Mouse (Mus musculus): ENCODE data around the gene Chrng. TPM values are rescaled to one million over a fixed set of nuclear protein-coding genes. Genes with fewer than 3 reads are reported as not detected.
A peak's percentile ranks its signal among the peaks of the same experiment; 100 is the strongest.

Gene Chrng
- polyA plus RNA-seq, 1 experiment from 2014 or later = 0.85 TPM

GRCm38 (mm10) chr1:87174006-87174955 lies 30.2 kb upstream of the Chrng start:
- Histone ChIP-seq H3K9me3 (ENCODE audit: low read length) (no peaks in the 10 kb centered on the region), H3K27ac (ENCODE audit: low read length) (no peak overlapping the region), H3K4me3 (ENCODE audit: low read length) (no peak overlapping the region), H3K36me3 (ENCODE audit: insufficient read depth, low read length) (no peaks in the 10 kb centered on the region), H3K27me3 (ENCODE audit: insufficient read depth, low read length) (peaks cover 46% of the 10 kb centered on the region), H3K9ac (replicated peaks; ENCODE audit: low read length) (no peak overlapping the region), H3K4me1 (ENCODE audit: insufficient read depth, low read length) (peaks cover 27% of the 10 kb centered on the region), H3K4me2 (replicated peaks; ENCODE audit: low read depth, low read length) (peak overlapping the region; percentile 28)
- peak; percentile 37; the same call in 1 of the 2 replicates for ATAC-seq (ENCODE audit: low FRiP score, low TSS enrichment)
- 23% methylated on average over 28 of the region's 28 CpGs for WGBS

GRCm38 (mm10) chr1:87175852-87176292 lies 28.6 kb upstream of the Chrng start:
- Histone ChIP-seq H3K27me3 (ENCODE audit: insufficient read depth, low read length) (peaks cover 32% of the 10 kb centered on the region), H3K4me1 (ENCODE audit: insufficient read depth, low read length) (peaks cover 24% of the 10 kb centered on the region), H3K4me3 (ENCODE audit: low read length) (no peak overlapping the region), H3K9ac (replicated peaks; ENCODE audit: low read length) (no peak overlapping the region), H3K36me3 (ENCODE audit: insufficient read depth, low read length) (no peaks in the 10 kb centered on the region), H3K4me2 (replicated peaks; ENCODE audit: low read depth, low read length) (peak overlapping the region; percentile 11), H3K9me3 (ENCODE audit: low read length) (no peaks in the 10 kb centered on the region), H3K27ac (ENCODE audit: low read length) (no peak overlapping the region)
- ATAC-seq (ENCODE audit: low FRiP score, low TSS enrichment) = peak; percentile 88
- 2% methylated on average over 11 of the region's 11 CpGs for WGBS

GRCm38 (mm10) chr1:87180896-87181295 lies 23.6 kb upstream of the Chrng start:
- WGBS = 14% methylated on average over 5 of the region's 5 CpGs
- Histone ChIP-seq H3K27me3 (ENCODE audit: insufficient read depth, low read length) (peaks cover 45% of the 10 kb centered on the region), H3K9ac (replicated peaks; ENCODE audit: low read length) (no peak overlapping the region), H3K36me3 (ENCODE audit: insufficient read depth, low read length) (no peaks in the 10 kb centered on the region), H3K27ac (ENCODE audit: low read length) (no peak overlapping the region), H3K9me3 (ENCODE audit: low read length) (no peaks in the 10 kb centered on the region), H3K4me3 (ENCODE audit: low read length) (no peak overlapping the region), H3K4me1 (ENCODE audit: insufficient read depth, low read length) (peaks cover 22% of the 10 kb centered on the region), H3K4me2 (replicated peaks; ENCODE audit: low read depth, low read length) (no peak overlapping the region)
- ATAC-seq (ENCODE audit: low FRiP score, low TSS enrichment) = no peak

GRCm38 (mm10) chr1:87183013-87183412 lies 21.4 kb upstream of the Chrng start, which contains the start of gene Prss56:
Prss56 (plus strand) TSS chr1:87183313.
- Histone ChIP-seq H3K9me3 (ENCODE audit: low read length) (no peaks in the 10 kb centered on the region), H3K4me3 (ENCODE audit: low read length) (no peak within 1 kb of the TSS), H3K27me3 (ENCODE audit: insufficient read depth, low read length) (peaks cover 56% of the 10 kb centered on the region), H3K4me2 (replicated peaks; ENCODE audit: low read depth, low read length) (no peak within 1 kb of the TSS), H3K27ac (ENCODE audit: low read length) (no peak within 1 kb of the TSS), H3K36me3 (ENCODE audit: insufficient read depth, low read length) (no peaks in the 10 kb centered on the region), H3K4me1 (ENCODE audit: insufficient read depth, low read length) (peaks cover 20% of the 10 kb centered on the region), H3K9ac (replicated peaks; ENCODE audit: low read length) (no peak within 1 kb of the TSS)
- ATAC-seq (ENCODE audit: low FRiP score, low TSS enrichment) = no peak
- WGBS = 18% methylated on average over 9 of the region's 9 CpGs

- ATAC-seq (ENCODE audit: low FRiP score, low TSS enrichment) = no peak; the same call in 1 of the 2 replicates
- H3K4me1 ChIP-seq (ENCODE audit: insufficient read depth, low read length) = peaks cover 20% of the 10 kb centered on the region
- no peak overlapping the region for H3K4me3 ChIP-seq (ENCODE audit: low read length)
- no peak overlapping the region for H3K9ac ChIP-seq (replicated peaks; ENCODE audit: low read length)
- H3K27ac ChIP-seq (ENCODE audit: low read length) = no peak overlapping the region
- H3K9me3 ChIP-seq (ENCODE audit: low read length) = no peaks in the 10 kb centered on the region
- H3K36me3 ChIP-seq (ENCODE audit: insufficient read depth, low read length) = no peaks in the 10 kb centered on the region
- H3K4me2 ChIP-seq (replicated peaks; ENCODE audit: low read depth, low read length) = peak overlapping the region; percentile 23; the same call in 1 of the 2 replicates
- H3K27me3 ChIP-seq (ENCODE audit: insufficient read depth, low read length) = peaks cover 58% of the 10 kb centered on the region
- WGBS = 32% methylated on average over 15 of the region's 15 CpGs
These were observed 20.3 kb upstream of the Chrng start for GRCm38 (mm10) chr1:87183998-87184750.

GRCm38 (mm10) chr1:87184751-87185139 lies 19.7 kb upstream of the Chrng start:
- Histone ChIP-seq H3K4me1 (ENCODE audit: insufficient read depth, low read length) (peaks cover 20% of the 10 kb centered on the region), H3K27ac (ENCODE audit: low read length) (no peak overlapping the region), H3K27me3 (ENCODE audit: insufficient read depth, low read length) (peaks cover 57% of the 10 kb centered on the region), H3K9me3 (ENCODE audit: low read length) (no peaks in the 10 kb centered on the region), H3K36me3 (ENCODE audit: insufficient read depth, low read length) (no peaks in the 10 kb centered on the region), H3K9ac (replicated peaks; ENCODE audit: low read length) (no peak overlapping the region), H3K4me2 (replicated peaks; ENCODE audit: low read depth, low read length) (peak overlapping the region; percentile 23; the same call in 1 of the 2 replicates), H3K4me3 (ENCODE audit: low read length) (no peak overlapping the region)
- 0 out of 2 replicates have a peak, but pooled peaks have one; percentile 18 for ATAC-seq (ENCODE audit: low FRiP score, low TSS enrichment)
- 11% methylated on average over 20 of the region's 20 CpGs for WGBS

GRCm38 (mm10) chr1:87185526-87185925 lies 18.9 kb upstream of the Chrng start:
- H3K9ac ChIP-seq (replicated peaks; ENCODE audit: low read length) = no peak overlapping the region
- no peaks in the 10 kb centered on the region for H3K36me3 ChIP-seq (ENCODE audit: insufficient read depth, low read length)
- no peak overlapping the region for H3K27ac ChIP-seq (ENCODE audit: low read length)
- H3K4me3 ChIP-seq (ENCODE audit: low read length) = no peak overlapping the region
- H3K4me1 ChIP-seq (ENCODE audit: insufficient read depth, low read length) = peaks cover 20% of the 10 kb centered on the region
- H3K27me3 ChIP-seq (ENCODE audit: insufficient read depth, low read length) = peaks cover 57% of the 10 kb centered on the region
- WGBS = 16% methylated on average over 13 of the region's 13 CpGs
- no peak overlapping the region for H3K4me2 ChIP-seq (replicated peaks; ENCODE audit: low read depth, low read length)
- no peak for ATAC-seq (ENCODE audit: low FRiP score, low TSS enrichment)
- no peaks in the 10 kb centered on the region for H3K9me3 ChIP-seq (ENCODE audit: low read length)

- peak overlapping the region; percentile 60 for H3K4me3 ChIP-seq (ENCODE audit: low read length)
- WGBS = 2% methylated on average over 54 of the region's 54 CpGs
- peaks cover 15% of the 10 kb centered on the region for H3K4me1 ChIP-seq (ENCODE audit: insufficient read depth, low read length)
- peaks cover 55% of the 10 kb centered on the region for H3K27me3 ChIP-seq (ENCODE audit: insufficient read depth, low read length)
- H3K9me3 ChIP-seq (ENCODE audit: low read length) = no peaks in the 10 kb centered on the region
- H3K4me2 ChIP-seq (replicated peaks; ENCODE audit: low read depth, low read length) = peak overlapping the region; percentile 97
- peak overlapping the region; percentile 66 for H3K9ac ChIP-seq (replicated peaks; ENCODE audit: low read length)
- ATAC-seq (ENCODE audit: low FRiP score, low TSS enrichment) = peak; percentile 14
- no peaks in the 10 kb centered on the region for H3K36me3 ChIP-seq (ENCODE audit: insufficient read depth, low read length)
- H3K27ac ChIP-seq (ENCODE audit: low read length) = no peak overlapping the region
These were observed 18.0 kb upstream of the Chrng start for GRCm38 (mm10) chr1:87186261-87187036.

GRCm38 (mm10) chr1:87187037-87187355 lies 17.5 kb upstream of the Chrng start:
- Histone ChIP-seq H3K9ac (replicated peaks; ENCODE audit: low read length) (peak overlapping the region; percentile 66), H3K27me3 (ENCODE audit: insufficient read depth, low read length) (peaks cover 53% of the 10 kb centered on the region)
- under 1% methylated on average over 15 of the region's 15 CpGs for WGBS

More at GRCm38 (mm10) chr1:87187037-87187355, 17.5 kb upstream of the Chrng start:
- H3K4me1 ChIP-seq (ENCODE audit: insufficient read depth, low read length) = peaks cover 15% of the 10 kb centered on the region
- ATAC-seq (ENCODE audit: low FRiP score, low TSS enrichment) = no peak; the same call in 1 of the 2 replicates
- no peaks in the 10 kb centered on the region for H3K36me3 ChIP-seq (ENCODE audit: insufficient read depth, low read length)
- H3K27ac ChIP-seq (ENCODE audit: low read length) = no peak overlapping the region
- H3K4me2 ChIP-seq (replicated peaks; ENCODE audit: low read depth, low read length) = peak overlapping the region; percentile 97
- peak overlapping the region; percentile 60 for H3K4me3 ChIP-seq (ENCODE audit: low read length)
- H3K9me3 ChIP-seq (ENCODE audit: low read length) = no peaks in the 10 kb centered on the region

All from kidney, embryonic 16.5 days (tissue).